Mouse (Mus musculus): ENCODE data around the gene Ddx19b. TPM values are rescaled to one million over a fixed set of nuclear protein-coding genes. Genes with fewer than 3 reads are reported as not detected.
"Not testable (repeated sequence)": the region's sequence is repeated elsewhere in the genome, so short reads cannot be mapped to it uniquely, and the experiment has no call there.

Ddx19b gene
- polyA plus RNA-seq, 1 experiment from 2014 or later = 7.4 TPM

GRCm38 (mm10) chr8:110959906-110960305 is 71.6 kb downstream of the Ddx19b start:
- Histone ChIP-seq H3K27me3 (ENCODE audit: control insufficient read depth, insufficient read depth, low read length) (no peaks in the 10 kb centered on the region), H3K4me3 (ENCODE audit: low read depth, low read length) (no peak overlapping the region), H3K9ac (ENCODE audit: low read length) (no peak overlapping the region), H3K4me2 (ENCODE audit: low read depth) (no peak overlapping the region), H3K27ac (ENCODE audit: low read depth, low read length) (no peak overlapping the region), H3K4me1 (ENCODE audit: control insufficient read depth, insufficient read depth, low read length) (no peaks in the 10 kb centered on the region; the same call in 1 of the 2 replicates), H3K36me3 (ENCODE audit: control insufficient read depth, insufficient read depth, low read length) (peaks cover 7% of the 10 kb centered on the region; the same call in 1 of the 2 replicates), H3K9me3 (ENCODE audit: control insufficient read depth, low read length) (no peaks in the 10 kb centered on the region)
- 90% methylated on average over 6 of the region's 6 CpGs for WGBS
- ATAC-seq (ENCODE audit: insufficient read depth, low FRiP score, low TSS enrichment) (no peak), DNase-seq (ENCODE audit: low spot score) (no peak)

GRCm38 (mm10) chr8:110959071-110959780 is 72.3 kb downstream of the Ddx19b start:
- no peaks in the 10 kb centered on the region for H3K9me3 ChIP-seq (ENCODE audit: control insufficient read depth, low read length)
- DNase-seq (ENCODE audit: low spot score) (no peak), ATAC-seq (ENCODE audit: insufficient read depth, low FRiP score, low TSS enrichment) (no peak)
- H3K4me2 ChIP-seq (ENCODE audit: low read depth) = no peak overlapping the region
- no peak overlapping the region for H3K4me3 ChIP-seq (ENCODE audit: low read depth, low read length)
- no peaks in the 10 kb centered on the region; the same call in 1 of the 2 replicates for H3K4me1 ChIP-seq (ENCODE audit: control insufficient read depth, insufficient read depth, low read length)
- H3K27me3 ChIP-seq (ENCODE audit: control insufficient read depth, insufficient read depth, low read length) = no peaks in the 10 kb centered on the region
- peaks cover 7% of the 10 kb centered on the region; the same call in 1 of the 2 replicates for H3K36me3 ChIP-seq (ENCODE audit: control insufficient read depth, insufficient read depth, low read length)
- no peak overlapping the region for H3K27ac ChIP-seq (ENCODE audit: low read depth, low read length)
- 96% methylated on average over 12 of the region's 12 CpGs for WGBS
- no peak overlapping the region for H3K9ac ChIP-seq (ENCODE audit: low read length)

DNA sequence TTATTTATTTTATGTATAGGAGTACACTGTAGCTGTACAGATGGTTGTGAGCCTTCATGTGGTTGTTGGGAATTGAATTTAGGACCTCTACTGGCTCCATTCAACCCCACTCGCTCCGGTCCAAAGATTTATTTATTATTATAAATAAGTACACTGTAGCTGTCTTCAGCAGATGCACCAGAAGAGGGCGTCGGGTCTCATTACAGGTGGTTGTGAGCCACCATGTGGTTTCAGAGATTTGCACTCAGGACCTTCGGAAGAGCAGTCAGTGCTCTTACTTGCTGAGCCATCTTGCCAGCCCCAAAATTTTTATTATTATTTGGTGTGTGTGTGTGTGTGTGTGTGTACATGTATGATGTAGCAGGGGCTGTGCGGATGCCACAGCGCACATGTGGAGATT is 73.0 kb downstream of the Ddx19b start:
- not testable (repeated sequence) for H3K4me3 ChIP-seq (ENCODE audit: low read depth, low read length); H3K4me1 ChIP-seq (ENCODE audit: control insufficient read depth, insufficient read depth, low read length); H3K9me3 ChIP-seq (ENCODE audit: control insufficient read depth, low read length); H3K27ac ChIP-seq (ENCODE audit: low read depth, low read length); H3K36me3 ChIP-seq (ENCODE audit: control insufficient read depth, insufficient read depth, low read length); ATAC-seq (ENCODE audit: insufficient read depth, low FRiP score, low TSS enrichment); H3K4me2 ChIP-seq (ENCODE audit: low read depth); H3K27me3 ChIP-seq (ENCODE audit: control insufficient read depth, insufficient read depth, low read length); DNase-seq (ENCODE audit: low spot score); H3K9ac ChIP-seq (ENCODE audit: low read length)
- 95% methylated on average over 7 of the region's 7 CpGs for WGBS

GRCm38 (mm10) chr8:110958135-110958534 is 73.4 kb downstream of the Ddx19b start:
- 82% methylated on average over 5 of the region's 5 CpGs for WGBS

GRCm38 (mm10) chr8:110957471-110957870 is 74.1 kb downstream of the Ddx19b start:
- Histone ChIP-seq H3K9ac (ENCODE audit: low read length) (no peak overlapping the region), H3K27me3 (ENCODE audit: control insufficient read depth, insufficient read depth, low read length) (no peaks in the 10 kb centered on the region), H3K27ac (ENCODE audit: low read depth, low read length) (no peak overlapping the region), H3K4me2 (ENCODE audit: low read depth) (no peak overlapping the region), H3K36me3 (ENCODE audit: control insufficient read depth, insufficient read depth, low read length) (peaks cover 7% of the 10 kb centered on the region), H3K9me3 (ENCODE audit: control insufficient read depth, low read length) (no peaks in the 10 kb centered on the region), H3K4me1 (ENCODE audit: control insufficient read depth, insufficient read depth, low read length) (no peaks in the 10 kb centered on the region; the same call in 1 of the 2 replicates), H3K4me3 (ENCODE audit: low read depth, low read length) (no peak overlapping the region)
- DNase-seq (ENCODE audit: low spot score) (no peak), ATAC-seq (ENCODE audit: insufficient read depth, low FRiP score, low TSS enrichment) (no peak)
- WGBS = 91% methylated on average over 19 of the region's 19 CpGs

More at GRCm38 (mm10) chr8:110958135-110958534, 73.4 kb downstream of the Ddx19b start:
- no peaks in the 10 kb centered on the region for H3K9me3 ChIP-seq (ENCODE audit: control insufficient read depth, low read length)
- no peak overlapping the region for H3K27ac ChIP-seq (ENCODE audit: low read depth, low read length)
- DNase-seq (ENCODE audit: low spot score) (no peak), ATAC-seq (ENCODE audit: insufficient read depth, low FRiP score, low TSS enrichment) (no peak)
- H3K4me2 ChIP-seq (ENCODE audit: low read depth) = no peak overlapping the region
- peaks cover 7% of the 10 kb centered on the region; the same call in 1 of the 2 replicates for H3K36me3 ChIP-seq (ENCODE audit: control insufficient read depth, insufficient read depth, low read length)
- H3K27me3 ChIP-seq (ENCODE audit: control insufficient read depth, insufficient read depth, low read length) = no peaks in the 10 kb centered on the region
- no peak overlapping the region for H3K9ac ChIP-seq (ENCODE audit: low read length)
- no peaks in the 10 kb centered on the region; the same call in 1 of the 2 replicates for H3K4me1 ChIP-seq (ENCODE audit: control insufficient read depth, insufficient read depth, low read length)
- H3K4me3 ChIP-seq (ENCODE audit: low read depth, low read length) = no peak overlapping the region

DNA sequence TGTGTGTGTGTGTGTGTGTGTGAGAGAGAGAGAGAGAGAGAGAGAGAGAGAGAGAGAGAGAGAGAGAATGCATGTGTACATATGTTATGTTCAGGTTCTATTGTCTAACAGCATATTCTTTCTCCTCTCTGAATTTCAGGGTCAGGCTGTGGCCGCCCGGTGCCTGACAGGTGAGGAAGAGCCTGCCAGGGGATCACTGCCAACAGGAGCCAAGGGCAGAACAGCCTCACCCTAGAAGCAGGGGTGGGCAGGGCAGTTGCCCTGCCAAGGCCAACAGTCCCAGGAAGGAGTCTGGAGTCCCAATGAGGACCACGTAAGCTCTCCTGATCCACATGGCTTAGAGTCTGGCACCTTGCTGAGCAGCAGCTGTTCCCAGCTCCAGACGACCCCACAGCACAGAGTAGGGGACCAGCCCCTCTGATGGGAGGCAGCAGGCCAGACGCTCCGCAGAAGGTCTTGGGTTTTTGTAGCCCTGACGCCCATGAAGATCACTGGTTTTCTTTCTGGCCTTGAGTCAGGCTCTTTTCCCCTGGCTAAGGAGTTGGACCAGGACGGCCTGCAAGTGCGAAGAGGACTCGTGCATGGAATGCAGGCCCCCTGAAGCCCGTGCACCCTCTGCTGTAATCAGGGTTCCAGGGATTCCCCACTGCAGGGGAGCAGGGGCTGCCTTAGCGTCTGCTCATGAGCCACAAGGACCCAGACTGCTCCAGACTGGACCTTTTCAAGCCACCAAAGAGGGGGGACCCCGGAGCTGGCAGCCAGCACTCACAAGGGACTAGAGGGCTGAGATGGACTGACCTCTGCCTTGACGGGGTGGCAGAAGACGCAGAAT is 74.7 kb downstream of the Ddx19b start:
- no peak overlapping the region for H3K9ac ChIP-seq (ENCODE audit: low read length)
- no peak for DNase-seq (ENCODE audit: low spot score)
- WGBS = 85% methylated on average over 15 of the region's 15 CpGs
- no peak overlapping the region for H3K27ac ChIP-seq (ENCODE audit: low read depth, low read length)
- no peaks in the 10 kb centered on the region; the same call in 1 of the 2 replicates for H3K4me1 ChIP-seq (ENCODE audit: control insufficient read depth, insufficient read depth, low read length)
- H3K4me2 ChIP-seq (ENCODE audit: low read depth) = no peak overlapping the region
- H3K4me3 ChIP-seq (ENCODE audit: low read depth, low read length) = no peak overlapping the region
- H3K9me3 ChIP-seq (ENCODE audit: control insufficient read depth, low read length) = no peaks in the 10 kb centered on the region
- peaks cover 9% of the 10 kb centered on the region for H3K36me3 ChIP-seq (ENCODE audit: control insufficient read depth, insufficient read depth, low read length)
- ATAC-seq (ENCODE audit: insufficient read depth, low FRiP score, low TSS enrichment) = no peak
- H3K27me3 ChIP-seq (ENCODE audit: control insufficient read depth, insufficient read depth, low read length) = no peaks in the 10 kb centered on the region

DNA sequence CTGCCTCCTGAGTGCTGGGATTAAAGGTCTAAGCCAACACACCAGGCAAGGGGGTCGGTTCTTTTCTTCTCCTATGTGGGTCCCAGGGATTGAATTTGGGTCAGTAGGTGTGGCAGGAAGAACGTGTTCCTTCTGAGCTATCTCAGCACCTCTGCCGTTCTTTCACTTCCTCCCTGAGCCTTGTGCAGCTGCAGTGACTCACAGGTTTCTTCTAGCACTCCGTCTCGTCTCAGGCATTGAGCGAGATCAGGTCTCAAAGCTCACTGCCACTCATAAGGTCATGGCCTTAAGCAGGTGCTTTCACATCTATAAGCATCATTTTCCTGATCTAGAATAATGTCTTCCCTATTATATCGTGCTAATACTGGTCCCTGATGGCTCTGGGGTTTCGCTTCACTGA is 76.8 kb downstream of the Ddx19b start:
- no peaks in the 10 kb centered on the region for H3K9me3 ChIP-seq (ENCODE audit: control insufficient read depth, low read length)
- 81% methylated on average over 8 of the region's 8 CpGs for whole genome bisulfite sequencing

More for the DNA sequence above, 76.8 kb downstream of the Ddx19b start:
- no peak for DNase-seq (ENCODE audit: low spot score)
- ATAC-seq (ENCODE audit: insufficient read depth, low FRiP score, low TSS enrichment) = no peak
- H3K9ac ChIP-seq (ENCODE audit: low read length) = no peak overlapping the region
- H3K27me3 ChIP-seq (ENCODE audit: control insufficient read depth, insufficient read depth, low read length) = no peaks in the 10 kb centered on the region
- H3K4me1 ChIP-seq (ENCODE audit: control insufficient read depth, insufficient read depth, low read length) = no peaks in the 10 kb centered on the region; the same call in 1 of the 2 replicates
- H3K4me2 ChIP-seq (ENCODE audit: low read depth) = no peak overlapping the region
- no peak overlapping the region for H3K27ac ChIP-seq (ENCODE audit: low read depth, low read length)
- no peak overlapping the region for H3K4me3 ChIP-seq (ENCODE audit: low read depth, low read length)
- H3K36me3 ChIP-seq (ENCODE audit: control insufficient read depth, insufficient read depth, low read length) = peaks cover 9% of the 10 kb centered on the region
